Mouse (Mus musculus): ENCODE measurements around the gene Hrh2. TPM values are rescaled to one million over a fixed set of nuclear protein-coding genes. Genes with fewer than 3 reads are reported as not detected.

Gene Hrh2
- polyA plus RNA-seq, 1 experiment: 0.53 TPM

GRCm38 (mm10) chr13:54202458-54202857 lies 10.5 kb downstream of the Hrh2 start:
- DNase-seq: no peak
- H3K27me3 ChIP-seq (replicated peaks; ENCODE audit: control insufficient read depth, insufficient read depth, low read length): no peaks in the 10 kb centered on the region
- WGBS: 80% methylated on average over 8 of the region's 8 CpGs
- no peak overlapping the region for H3K27ac ChIP-seq (ENCODE audit: insufficient read depth, low read depth, low read length)
- no peak overlapping the region for H3K4me3 ChIP-seq (ENCODE audit: insufficient read depth, low read depth, low read length)
- TF ChIP-seq CTCF (conservative IDR thresholded peaks at IDR 0.05; ENCODE audit: insufficient read depth, insufficient read length, low read depth, low read length): no peak
- no peak for TF ChIP-seq POLR2A (IDR thresholded peaks at IDR 0.05; ENCODE audit: low read depth, low read length)
- no peaks in the 10 kb centered on the region for H3K36me3 ChIP-seq (ENCODE audit: control insufficient read depth, insufficient read depth, low read length)
- no peaks in the 10 kb centered on the region for H3K4me1 ChIP-seq (ENCODE audit: control insufficient read depth, insufficient read depth, low read length)

- H3K4me3 ChIP-seq (ENCODE audit: insufficient read depth, low read depth, low read length): no peak overlapping the region
- TF ChIP-seq POLR2A (IDR thresholded peaks at IDR 0.05; ENCODE audit: low read depth, low read length) (no peak), CTCF (conservative IDR thresholded peaks at IDR 0.05; ENCODE audit: insufficient read depth, insufficient read length, low read depth, low read length) (no peak)
- no peaks in the 10 kb centered on the region for H3K27me3 ChIP-seq (replicated peaks; ENCODE audit: control insufficient read depth, insufficient read depth, low read length)
- 71% methylated on average over 2 of the region's 2 CpGs for WGBS
- H3K4me1 ChIP-seq (ENCODE audit: control insufficient read depth, insufficient read depth, low read length): no peaks in the 10 kb centered on the region
- DNase-seq: no peak
- H3K27ac ChIP-seq (ENCODE audit: insufficient read depth, low read depth, low read length): no peak overlapping the region
- H3K36me3 ChIP-seq (ENCODE audit: control insufficient read depth, insufficient read depth, low read length): no peaks in the 10 kb centered on the region
These were observed 11.5 kb downstream of the Hrh2 start for GRCm38 (mm10) chr13:54203419-54203818.

- Histone ChIP-seq H3K27me3 (replicated peaks; ENCODE audit: control insufficient read depth, insufficient read depth, low read length) (no peaks in the 10 kb centered on the region), H3K4me1 (ENCODE audit: control insufficient read depth, insufficient read depth, low read length) (no peaks in the 10 kb centered on the region), H3K36me3 (ENCODE audit: control insufficient read depth, insufficient read depth, low read length) (no peaks in the 10 kb centered on the region), H3K27ac (ENCODE audit: insufficient read depth, low read depth, low read length) (no peak overlapping the region), H3K4me3 (ENCODE audit: insufficient read depth, low read depth, low read length) (no peak overlapping the region)
- WGBS: 78% methylated on average over 7 of the region's 7 CpGs
- no peak for DNase-seq
- TF ChIP-seq POLR2A (IDR thresholded peaks at IDR 0.05; ENCODE audit: low read depth, low read length) (no peak), CTCF (conservative IDR thresholded peaks at IDR 0.05; ENCODE audit: insufficient read depth, insufficient read length, low read depth, low read length) (no peak)
These were observed 13.3 kb downstream of the Hrh2 start for GRCm38 (mm10) chr13:54205195-54205594.

GRCm38 (mm10) chr13:54206140-54206753 lies 14.3 kb downstream of the Hrh2 start:
- WGBS: 75% methylated on average over 9 of the region's 9 CpGs
- Histone ChIP-seq H3K4me1 (ENCODE audit: control insufficient read depth, insufficient read depth, low read length) (no peaks in the 10 kb centered on the region), H3K36me3 (ENCODE audit: control insufficient read depth, insufficient read depth, low read length) (no peaks in the 10 kb centered on the region), H3K27ac (ENCODE audit: insufficient read depth, low read depth, low read length) (no peak overlapping the region), H3K27me3 (replicated peaks; ENCODE audit: control insufficient read depth, insufficient read depth, low read length) (no peaks in the 10 kb centered on the region), H3K4me3 (ENCODE audit: insufficient read depth, low read depth, low read length) (no peak overlapping the region)
- no peak for DNase-seq
- TF ChIP-seq CTCF (conservative IDR thresholded peaks at IDR 0.05; ENCODE audit: insufficient read depth, insufficient read length, low read depth, low read length): no peak
- TF ChIP-seq POLR2A (IDR thresholded peaks at IDR 0.05; ENCODE audit: low read depth, low read length): no peak

GRCm38 (mm10) chr13:54209476-54210253 lies 17.7 kb downstream of the Hrh2 start:
- no peak for TF ChIP-seq POLR2A (IDR thresholded peaks at IDR 0.05; ENCODE audit: low read depth, low read length)
- no peak for TF ChIP-seq CTCF (conservative IDR thresholded peaks at IDR 0.05; ENCODE audit: insufficient read depth, insufficient read length, low read depth, low read length)
- WGBS: 53% methylated on average over 8 of the region's 8 CpGs
- H3K27ac ChIP-seq (ENCODE audit: insufficient read depth, low read depth, low read length): no peak overlapping the region
- H3K36me3 ChIP-seq (ENCODE audit: control insufficient read depth, insufficient read depth, low read length): no peaks in the 10 kb centered on the region
- no peaks in the 10 kb centered on the region for H3K27me3 ChIP-seq (replicated peaks; ENCODE audit: control insufficient read depth, insufficient read depth, low read length)
- peaks cover 2% of the 10 kb centered on the region; the same call in 1 of the 2 replicates for H3K4me1 ChIP-seq (ENCODE audit: control insufficient read depth, insufficient read depth, low read length)
- H3K4me3 ChIP-seq (ENCODE audit: insufficient read depth, low read depth, low read length): no peak overlapping the region
- DNase-seq: no peak

- 26% methylated on average over 10 of the region's 10 CpGs for WGBS
- no peak for TF ChIP-seq POLR2A (IDR thresholded peaks at IDR 0.05; ENCODE audit: low read depth, low read length)
- TF ChIP-seq CTCF (conservative IDR thresholded peaks at IDR 0.05; ENCODE audit: insufficient read depth, insufficient read length, low read depth, low read length): no peak
- DNase-seq: peak; percentile 31
- Histone ChIP-seq H3K27ac (ENCODE audit: insufficient read depth, low read depth, low read length) (peak overlapping the region; percentile 77), H3K36me3 (ENCODE audit: control insufficient read depth, insufficient read depth, low read length) (no peaks in the 10 kb centered on the region), H3K4me3 (ENCODE audit: insufficient read depth, low read depth, low read length) (no peak overlapping the region), H3K27me3 (replicated peaks; ENCODE audit: control insufficient read depth, insufficient read depth, low read length) (no peaks in the 10 kb centered on the region), H3K4me1 (ENCODE audit: control insufficient read depth, insufficient read depth, low read length) (peaks cover 2% of the 10 kb centered on the region; the same call in 1 of the 2 replicates)
These were observed 19.9 kb downstream of the Hrh2 start for GRCm38 (mm10) chr13:54211528-54212488.

Data from kidney, adult 2 months (tissue).